Mouse (Mus musculus): ENCODE measurements around the gene Sfr1.

GRCm38 (mm10) chr19:47698266-47698665 lies 33.2 kb upstream of the Sfr1 start:
- TF ChIP-seq MAX (IDR thresholded peaks at IDR 0.05; ENCODE audit: low read depth) (no peak), POLR2A (IDR thresholded peaks at IDR 0.05; ENCODE audit: insufficient read length, low read depth) (no peak), POLR2AphosphoS2 (IDR thresholded peaks at IDR 0.05; ENCODE audit: insufficient read length, low read depth) (no peak), MYOD1 (IDR thresholded peaks at IDR 0.05; ENCODE audit: control insufficient read depth in 1 of 3, insufficient read length in 2 of 3, low read depth in 2 of 3) (no peak), CEBPB (IDR thresholded peaks at IDR 0.05; ENCODE audit: insufficient read depth, poor library complexity, severe bottlenecking) (no peak), TCF12 (IDR thresholded peaks at IDR 0.05; ENCODE audit: insufficient read depth, poor library complexity, severe bottlenecking) (no peak), TCF3 (IDR thresholded peaks at IDR 0.05; ENCODE audit: insufficient read length, low read depth) (no peak)

Measured in myocyte (in vitro differentiated cells).